14 mouse cellular contexts compared by ENCODE assay signal in the genomic region with DNA sequence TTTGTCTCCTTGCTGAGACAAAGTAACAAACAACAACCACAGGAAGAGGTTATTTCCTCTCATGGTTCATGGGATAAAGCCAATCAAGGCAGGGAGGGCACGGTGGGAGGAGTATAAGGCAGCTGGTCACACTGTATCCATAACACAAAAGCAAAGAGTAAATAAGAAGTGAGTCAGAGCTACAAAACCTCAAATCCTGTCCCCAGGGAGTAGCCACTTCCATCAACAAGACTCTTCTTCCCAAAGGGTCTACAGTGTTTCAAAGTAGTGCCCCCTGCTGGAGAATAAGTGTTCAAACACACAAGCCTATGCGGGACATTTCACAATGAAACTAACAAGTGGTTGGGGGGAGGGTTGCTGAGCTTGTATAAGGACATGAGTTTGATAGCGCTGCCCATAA.
"Had no signal": no experiment of that assay in that cellular context is flagged by ENCODE, and none has a peak within 500 bp of the region (broad histone marks: within the 10 kb centered on the region; RNA-seq: fewer than 3 reads in every experiment).

No protein-coding gene starts in this region.

- H3K27me3 ChIP-seq: limb, embryonic 15.5 days; liver, embryonic 12.5 days; midbrain, embryonic 15.5 days; neural tube, embryonic 13.5 days had no signal

- ATAC-seq: liver, embryonic 12.5 days; midbrain, embryonic 15.5 days had no signal

- H3K9me3 ChIP-seq: limb, embryonic 15.5 days; liver, embryonic 12.5 days; midbrain, embryonic 15.5 days had no signal

- H3K4me1 ChIP-seq: liver, embryonic 12.5 days; midbrain, embryonic 10.5 days; midbrain, embryonic 15.5 days; neural tube, embryonic 13.5 days had no signal

- H3K4me3 ChIP-seq: limb, embryonic 15.5 days; liver, embryonic 12.5 days; midbrain, embryonic 10.5 days; midbrain, embryonic 15.5 days; neural tube, embryonic 13.5 days had no signal

- H3K4me2 ChIP-seq: limb, embryonic 15.5 days; liver, embryonic 12.5 days; lung, embryonic 14.5 days; midbrain, embryonic 15.5 days; neural tube, embryonic 13.5 days had no signal

- DNase-seq: kidney, adult 8-10 months; kidney, postnatal 36 days; lung, embryonic 14.5 days; lung, postnatal 10 days; lung, postnatal 4 days; retina, postnatal 1 day; right cerebral cortex, postnatal 4 days; spleen, adult 18-20 months; thymus, postnatal 4 days had no signal

- H3K36me3 ChIP-seq: limb, embryonic 15.5 days; liver, embryonic 12.5 days; midbrain, embryonic 10.5 days; midbrain, embryonic 15.5 days; neural tube, embryonic 13.5 days had no signal

- H3K27ac ChIP-seq: limb, embryonic 15.5 days; liver, embryonic 12.5 days; midbrain, embryonic 10.5 days; midbrain, embryonic 15.5 days; neural tube, embryonic 13.5 days had no signal

- H3K9ac ChIP-seq: limb, embryonic 15.5 days; liver, embryonic 12.5 days; lung, embryonic 14.5 days; midbrain, embryonic 15.5 days; neural tube, embryonic 13.5 days had no signal
